Mouse (Mus musculus) kidney, embryonic 16.5 days (tissue): ENCODE results near the gene Myo15. TPM values are rescaled to one million over a fixed set of nuclear protein-coding genes. Genes with fewer than 3 reads are reported as not detected.
"Not testable (repeated sequence)": the region's sequence is repeated elsewhere in the genome, so short reads cannot be mapped to it uniquely, and the experiment has no call there.

Source experiments
- ATAC-seq: fragments of 200-750 bp; cut with Nextera tagmentation; 2 replicates; pipeline ENCODE4 v1.8.0; 2017; ENCODE audit warnings: moderate TSS enrichment; ENCODE audit not compliant: low FRiP score, low TSS enrichment
- H3K27ac ChIP-seq: fragments of 300-500 bp; sonication (generic); 2 replicates; pipeline ENCODE4 v1.5.1; 2014; ENCODE audit warnings: low read length
- H3K27me3 ChIP-seq: fragments of 300-500 bp; sonication (generic); 2 replicates; pipeline ENCODE4 v1.6.1; 2014; ENCODE audit warnings: low read length, control low read depth, mixed read lengths; ENCODE audit not compliant: insufficient read depth
- H3K36me3 ChIP-seq: fragments of 300-500 bp; sonication (generic); 2 replicates; pipeline ENCODE4 v1.6.1; 2014; ENCODE audit warnings: low read length, control low read depth, mixed read lengths; ENCODE audit not compliant: insufficient read depth
- H3K4me1 ChIP-seq: fragments of 300-500 bp; sonication (generic); 2 replicates; pipeline ENCODE4 v1.6.1; 2014; ENCODE audit warnings: low read length, control low read depth, mixed read lengths; ENCODE audit not compliant: insufficient read depth
- H3K4me2 ChIP-seq: fragments of 300-500 bp; sonication (generic); replicated peaks from 2 replicates; pipeline ENCODE4 v1.6.1; 2014; ENCODE audit warnings: low read depth, low read length
- H3K4me3 ChIP-seq: fragments of 300-500 bp; sonication (generic); 2 replicates; pipeline ENCODE4 v1.5.1; 2014; ENCODE audit warnings: mild to moderate bottlenecking, low read length
- H3K9ac ChIP-seq: fragments of 300-500 bp; sonication (generic); replicated peaks from 2 replicates; pipeline ENCODE4 v1.6.1; 2014; ENCODE audit warnings: low read length
- H3K9me3 ChIP-seq: fragments of 300-500 bp; sonication (generic); 2 replicates; pipeline ENCODE4 v1.6.1; 2016; ENCODE audit warnings: low read length, control low read depth
- WGBS: fragments of 180-500 bp; shearing (Covaris S2); extraction: QIAGEN DNeasy Blood & Tissue Kit; methylation state at CpG from one replicate; pipeline ENCODE4 v1.1.7; 2014; 5-methylcytosine and 5-hydroxymethylcytosine counted together
- polyA plus RNA-seq: library from polyadenylated mRNA; unstranded; fragments of >200 nt; fragmentation: Nextera tagmentation; extraction: Ambion mirVana; gene quantifications from 2 replicates; pipeline ENCODE4 v1.2.1, GENCODE M21; 2015

Gene Myo15
- polyA plus RNA-seq, 1 experiment from 2014 or later, result 0.24 TPM

DNA sequence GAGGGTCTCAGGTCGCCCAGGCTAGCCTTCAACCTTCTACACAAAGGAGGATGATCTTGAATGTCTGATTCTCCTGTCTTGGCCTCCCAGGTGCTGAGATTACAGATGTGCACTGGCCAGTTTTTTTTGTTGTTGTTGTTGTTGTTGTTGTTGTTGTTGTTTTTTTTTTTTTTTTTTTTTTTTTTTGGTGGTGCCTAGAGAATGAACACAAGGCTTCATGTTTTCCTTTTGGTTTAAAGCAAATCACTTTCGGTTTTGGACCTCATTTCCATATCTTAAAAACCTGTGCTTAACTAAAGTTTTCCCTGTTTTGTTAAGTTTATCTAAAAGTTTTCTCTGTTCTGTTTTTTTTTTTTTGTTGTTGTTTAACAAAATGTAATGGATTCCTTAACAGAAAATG is 70.4 kb downstream of the Myo15 start:
- 9% methylated on average over 2 of the region's 2 CpGs for WGBS
- ATAC-seq, result no peak
- Histone ChIP-seq H3K4me2 (peak overlapping the region; percentile 76), H3K9ac (peak overlapping the region; percentile 95), H3K27ac (0 out of 2 replicates have a peak overlapping the region, but pooled peaks have one; percentile 100), H3K27me3 (no peaks in the 10 kb centered on the region), H3K36me3 (peaks cover 8% of the 10 kb centered on the region), H3K9me3 (no peaks in the 10 kb centered on the region), H3K4me3 (peak overlapping the region; percentile 97), H3K4me1 (peaks cover 52% of the 10 kb centered on the region)

DNA sequence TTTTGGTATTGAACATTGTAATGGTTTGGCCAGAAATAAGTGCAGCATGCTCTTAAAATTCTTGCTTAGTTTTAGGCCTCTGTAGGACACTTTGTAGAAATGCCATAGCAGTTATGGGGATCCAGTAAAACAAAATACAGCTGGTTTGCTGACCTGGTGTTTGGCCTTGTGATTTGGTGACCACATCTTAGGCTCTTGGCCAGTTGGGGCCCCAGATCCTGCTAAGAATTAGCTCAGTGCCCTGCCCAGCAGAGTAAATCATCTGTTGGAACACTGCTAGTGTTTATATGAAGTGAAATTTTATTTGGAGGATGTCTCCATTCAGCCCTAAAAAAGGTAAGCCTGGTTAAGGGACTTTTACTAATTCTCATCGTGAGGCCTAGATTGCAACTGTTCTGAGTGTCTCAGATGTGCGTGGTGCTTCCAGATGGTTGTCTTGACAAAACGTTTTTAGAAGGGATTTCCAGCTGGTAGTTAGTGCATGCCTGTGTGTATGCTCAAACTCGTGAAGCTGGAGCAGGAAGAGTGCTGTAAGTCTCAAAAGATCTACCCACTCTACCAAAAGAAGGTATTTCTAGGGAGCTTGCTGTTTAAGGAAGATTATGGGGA is 71.0 kb downstream of the Myo15 start:
- 7% methylated on average over 4 of the region's 4 CpGs for WGBS
- Histone ChIP-seq H3K9ac (peak overlapping the region; percentile 55), H3K9me3 (no peaks in the 10 kb centered on the region), H3K27me3 (no peaks in the 10 kb centered on the region), H3K36me3 (peaks cover 8% of the 10 kb centered on the region), H3K4me2 (peak overlapping the region; percentile 76), H3K4me1 (peaks cover 56% of the 10 kb centered on the region), H3K27ac (no peak overlapping the region), H3K4me3 (peak overlapping the region; percentile 46)
- ATAC-seq, result no peak

- H3K4me3 ChIP-seq, result peak overlapping the region; percentile 46
- H3K36me3 ChIP-seq, result peaks cover 8% of the 10 kb centered on the region
- ATAC-seq, result no peak
- H3K9me3 ChIP-seq, result no peaks in the 10 kb centered on the region
- peak overlapping the region; percentile 76 for H3K4me2 ChIP-seq
- H3K27ac ChIP-seq, result no peak overlapping the region
- peak overlapping the region; percentile 55 for H3K9ac ChIP-seq
- no peaks in the 10 kb centered on the region for H3K27me3 ChIP-seq
- H3K4me1 ChIP-seq, result peaks cover 59% of the 10 kb centered on the region
- WGBS, result 33% methylated on average over 2 of the region's 2 CpGs
Observed at GRCm38 (mm10) chr11:60540761-60541160, 71.6 kb downstream of the Myo15 start.

DNA sequence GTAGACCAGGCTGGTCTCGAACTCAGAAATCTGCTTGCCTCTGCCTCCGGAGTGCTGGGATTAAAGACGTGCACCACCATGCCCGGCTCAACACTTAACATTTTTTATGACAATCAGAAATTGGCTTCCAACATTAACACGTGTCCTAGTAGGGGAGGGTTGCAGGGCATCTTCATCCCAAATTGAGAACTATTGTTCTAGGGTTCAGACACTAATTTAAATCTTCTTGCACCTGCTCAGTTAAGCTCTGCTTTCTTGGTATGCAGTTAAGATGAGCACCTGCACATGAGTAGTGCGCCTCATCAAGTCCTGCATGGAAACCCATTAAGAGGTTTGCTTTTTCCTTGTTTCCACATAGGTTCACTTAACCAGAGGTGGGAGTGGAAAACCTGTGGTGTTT is 72.7 kb downstream of the Myo15 start:
- peaks cover 8% of the 10 kb centered on the region for H3K36me3 ChIP-seq
- no peak for ATAC-seq
- 87% methylated on average over 6 of the region's 6 CpGs for WGBS

DNA sequence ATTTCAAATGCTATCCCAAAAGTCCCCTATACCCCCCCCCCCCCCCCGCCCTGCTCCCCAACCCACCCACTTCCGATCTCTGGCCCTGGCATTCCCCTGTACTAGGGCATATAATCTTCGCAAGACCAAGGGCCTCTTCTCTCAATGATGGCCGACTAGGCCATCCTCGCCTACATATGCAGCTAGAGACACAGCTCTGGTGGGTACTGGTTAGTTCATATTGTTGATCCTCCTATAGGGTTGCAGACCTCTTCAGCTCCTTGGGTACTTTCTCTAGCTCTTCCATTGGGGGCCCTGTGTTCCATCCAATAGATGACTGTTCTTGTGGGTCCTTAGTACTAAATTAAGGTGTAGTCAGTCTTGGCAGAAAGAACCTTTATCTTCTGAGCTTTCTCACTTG is 74.1 kb downstream of the Myo15 start:
- Histone ChIP-seq H3K4me1 (peaks cover 51% of the 10 kb centered on the region), H3K36me3 (peaks cover 20% of the 10 kb centered on the region)
- WGBS, result 88% methylated on average over 5 of the region's 5 CpGs
- ATAC-seq, H3K4me2 ChIP-seq, H3K4me3 ChIP-seq, H3K27me3 ChIP-seq, H3K9me3 ChIP-seq, H3K27ac ChIP-seq, H3K9ac ChIP-seq: not testable (repeated sequence)

More for the DNA sequence above, 72.7 kb downstream of the Myo15 start:
- Histone ChIP-seq H3K9me3 (no peaks in the 10 kb centered on the region), H3K27ac (no peak overlapping the region), H3K4me1 (peaks cover 51% of the 10 kb centered on the region), H3K4me3 (no peak overlapping the region), H3K9ac (no peak overlapping the region), H3K27me3 (no peaks in the 10 kb centered on the region), H3K4me2 (no peak overlapping the region)

DNA sequence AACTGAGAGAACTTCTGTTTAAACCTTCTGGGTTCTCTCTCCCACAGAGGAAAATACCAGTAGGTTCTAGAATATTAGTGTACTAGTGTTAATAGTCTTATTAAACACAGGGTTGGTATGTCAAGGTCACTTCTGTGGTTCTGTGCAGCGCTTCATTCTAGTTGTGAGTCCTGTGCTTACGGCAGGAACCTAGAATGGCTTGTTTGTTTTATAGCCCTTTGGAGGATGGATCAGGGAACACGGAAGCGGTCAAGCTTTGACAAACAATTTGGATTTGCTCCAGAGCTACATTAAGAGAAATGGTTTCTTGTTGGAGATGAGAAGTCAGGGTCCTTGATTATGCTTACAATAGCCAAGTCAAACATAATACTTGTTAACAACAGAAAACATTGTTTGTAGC is 76.3 kb downstream of the Myo15 start:
- Histone ChIP-seq H3K27me3 (no peaks in the 10 kb centered on the region), H3K4me2 (no peak overlapping the region), H3K4me1 (peaks cover 45% of the 10 kb centered on the region), H3K27ac (no peak overlapping the region), H3K36me3 (peaks cover 37% of the 10 kb centered on the region), H3K9me3 (no peaks in the 10 kb centered on the region), H3K9ac (no peak overlapping the region), H3K4me3 (no peak overlapping the region)
- 39% methylated on average over 4 of the region's 4 CpGs for WGBS
- no peak for ATAC-seq

GRCm38 (mm10) chr11:60548112-60548511 is 79.0 kb downstream of the Myo15 start:
- Histone ChIP-seq H3K9ac (no peak overlapping the region), H3K27ac (no peak overlapping the region), H3K4me2 (no peak overlapping the region), H3K9me3 (no peaks in the 10 kb centered on the region), H3K27me3 (no peaks in the 10 kb centered on the region), H3K36me3 (peaks cover 50% of the 10 kb centered on the region), H3K4me3 (no peak overlapping the region), H3K4me1 (peaks cover 23% of the 10 kb centered on the region)
- 90% methylated on average over 3 of the region's 3 CpGs for WGBS
- ATAC-seq, result no peak

- H3K4me1 ChIP-seq, result no peaks in the 10 kb centered on the region
- no peaks in the 10 kb centered on the region for H3K9me3 ChIP-seq
- H3K4me2 ChIP-seq, result no peak overlapping the region
- H3K4me3 ChIP-seq, result no peak overlapping the region
- peaks cover 82% of the 10 kb centered on the region for H3K36me3 ChIP-seq
- no peak overlapping the region for H3K9ac ChIP-seq
- no peaks in the 10 kb centered on the region for H3K27me3 ChIP-seq
- H3K27ac ChIP-seq, result no peak overlapping the region
- no peak for ATAC-seq
Observed at GRCm38 (mm10) chr11:60553091-60553490, 84.0 kb downstream of the Myo15 start.

DNA sequence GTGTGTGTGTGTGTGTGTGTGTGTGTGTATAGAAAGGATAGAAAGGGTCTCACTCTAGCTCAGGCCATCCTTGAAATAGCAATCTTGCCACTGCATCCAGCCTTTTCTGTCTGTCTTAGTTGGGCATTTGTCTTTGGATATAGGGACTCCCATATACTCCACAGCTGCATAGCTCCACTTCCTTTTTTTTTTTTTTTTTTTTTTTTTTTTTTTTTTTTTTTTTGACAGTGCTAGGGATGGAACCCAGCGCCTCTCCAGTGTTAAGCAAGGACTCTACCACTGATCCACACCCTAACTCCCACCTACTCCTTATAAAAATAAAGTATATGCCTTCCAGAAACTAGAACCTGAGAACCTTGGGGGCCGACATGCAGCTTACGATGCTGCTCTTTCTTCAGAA is 88.5 kb downstream of the Myo15 start:
- no peaks in the 10 kb centered on the region for H3K9me3 ChIP-seq
- peaks cover 50% of the 10 kb centered on the region for H3K36me3 ChIP-seq
- no peak overlapping the region for H3K9ac ChIP-seq
- H3K27me3 ChIP-seq, result no peaks in the 10 kb centered on the region
- no peaks in the 10 kb centered on the region for H3K4me1 ChIP-seq
- no peak overlapping the region for H3K27ac ChIP-seq
- no peak for ATAC-seq
- no peak overlapping the region for H3K4me2 ChIP-seq
- no peak overlapping the region for H3K4me3 ChIP-seq
- 91% methylated on average over 3 of the region's 3 CpGs for WGBS

DNA sequence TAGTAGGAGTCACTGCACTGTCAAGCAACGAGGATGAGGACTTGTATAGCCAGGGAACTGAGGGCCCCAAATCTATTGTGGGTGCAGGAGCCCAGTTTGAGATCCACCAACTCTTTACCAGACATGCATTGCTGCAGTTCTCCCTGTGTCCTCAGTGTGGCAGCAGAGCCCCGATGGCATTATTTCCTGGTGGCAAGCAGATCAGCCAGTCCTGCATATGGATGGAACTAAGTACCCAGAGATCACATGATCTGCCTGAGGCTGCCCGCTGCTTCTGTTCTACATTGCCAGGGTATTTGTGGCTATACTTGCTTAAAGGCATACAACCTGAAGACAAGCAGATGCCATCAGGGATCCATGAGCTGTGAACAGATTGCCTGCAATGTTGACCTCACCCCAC is 90.2 kb downstream of the Myo15 start:
- no peak overlapping the region for H3K4me2 ChIP-seq
- no peaks in the 10 kb centered on the region for H3K27me3 ChIP-seq
- no peaks in the 10 kb centered on the region for H3K9me3 ChIP-seq
- H3K27ac ChIP-seq, result no peak overlapping the region
- 0 out of 2 replicates have a peak, but pooled peaks have one; percentile 39 for ATAC-seq
- WGBS, result 16% methylated on average over 3 of the region's 3 CpGs
- H3K36me3 ChIP-seq, result peaks cover 33% of the 10 kb centered on the region
- H3K4me1 ChIP-seq, result no peaks in the 10 kb centered on the region
- no peak overlapping the region for H3K4me3 ChIP-seq
- H3K9ac ChIP-seq, result no peak overlapping the region
